Mouse (Mus musculus) heart, adult 8-10 months (tissue): ENCODE results near the gene Sema3a. TPM values are rescaled to one million over a fixed set of nuclear protein-coding genes. Genes with fewer than 3 reads are reported as not detected.

Source experiments
- DNase-seq: peaks from one replicate; pipeline ENCODE4 v3.0.0; 2022; ENCODE audit warnings: low spot score
- total RNA-seq, 4 experiments: library from RNA; stranded (reverse); gene quantifications; 2 replicates each; pipeline ENCODE4 v1.2.4; 2022

Gene Sema3a
- total RNA-seq, 4 experiments from 2014 or later, result 1.4 to 2.2 (median 1.9) TPM

DNA sequence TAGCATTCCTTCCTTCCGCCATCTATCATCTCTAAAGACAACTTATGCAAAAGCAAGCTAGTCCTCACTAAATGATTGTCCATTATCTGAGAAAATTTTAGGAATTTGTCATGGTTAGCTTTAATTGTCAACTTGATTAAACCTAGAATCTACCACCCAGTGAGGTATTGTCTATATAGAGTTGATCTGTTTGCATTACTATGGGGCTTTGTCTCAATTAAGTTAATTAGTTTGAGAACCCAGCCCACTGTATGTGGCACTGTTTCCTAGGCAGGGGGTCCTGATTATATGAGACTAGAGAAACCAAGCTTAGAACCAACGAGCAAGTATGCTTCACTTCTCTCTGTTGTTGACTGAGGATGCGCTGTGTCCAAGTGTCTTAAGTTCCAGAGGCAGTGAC lies 194.9 kb downstream of the Sema3a start:
- no peak for DNase-seq

DNA sequence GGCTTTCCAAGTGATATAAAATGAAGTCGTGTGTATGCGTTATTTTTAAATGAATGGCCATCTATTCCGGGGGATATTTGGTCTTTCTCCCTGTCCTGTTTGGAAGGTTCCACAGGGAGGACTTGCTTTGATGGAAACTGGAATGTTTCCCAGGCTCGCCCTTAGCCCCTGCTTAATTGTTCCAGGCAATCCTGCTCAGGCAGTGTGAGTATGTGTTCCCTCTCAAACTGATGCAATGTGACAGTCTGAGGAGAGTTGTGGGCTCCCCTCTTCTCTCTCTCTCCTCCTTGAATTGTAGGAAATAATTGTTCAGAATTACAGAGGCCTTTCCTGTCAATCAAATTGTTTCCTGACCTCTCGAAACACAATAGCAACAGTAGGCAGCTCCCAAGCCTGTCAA lies 202.1 kb downstream of the Sema3a start:
- DNase-seq, result no peak

DNA sequence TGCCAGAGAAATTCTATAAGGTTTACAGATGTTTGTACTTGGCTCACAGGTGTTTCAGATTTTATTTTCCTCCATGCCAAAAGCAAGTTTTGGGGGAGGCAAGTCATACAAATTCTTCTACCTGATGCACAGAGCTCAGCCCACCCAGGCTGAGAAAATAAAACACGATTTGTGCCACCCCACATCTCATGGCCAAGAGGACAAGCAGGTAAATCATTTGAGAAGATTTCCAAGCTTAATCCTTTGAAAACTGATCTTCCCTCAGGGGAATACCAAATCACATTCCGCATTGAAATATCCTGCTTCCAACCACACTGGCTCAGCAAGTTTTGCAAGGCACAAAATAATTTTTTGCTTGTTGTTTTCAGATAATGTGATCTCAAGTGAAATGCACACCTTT lies 206.2 kb downstream of the Sema3a start:
- no peak for DNase-seq

DNA sequence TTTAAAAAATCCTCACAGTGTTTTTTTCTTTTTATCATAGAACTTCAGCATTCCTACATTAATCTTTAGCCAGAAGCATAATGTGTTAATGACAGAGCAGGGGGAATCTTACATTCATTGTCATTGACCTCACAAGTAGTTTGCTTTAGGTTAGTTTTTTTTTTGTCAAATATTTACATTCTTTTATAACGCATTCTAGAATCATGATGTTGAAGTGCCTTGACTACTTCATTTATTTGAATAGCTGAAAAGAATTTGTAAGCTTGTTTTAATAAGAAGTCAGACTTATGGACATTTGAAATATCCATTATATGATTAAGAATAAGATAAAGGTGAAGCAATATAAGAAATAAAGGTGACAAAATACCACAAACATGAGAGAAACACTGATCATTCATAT lies 212.5 kb downstream of the Sema3a start:
- DNase-seq, result no peak

DNA sequence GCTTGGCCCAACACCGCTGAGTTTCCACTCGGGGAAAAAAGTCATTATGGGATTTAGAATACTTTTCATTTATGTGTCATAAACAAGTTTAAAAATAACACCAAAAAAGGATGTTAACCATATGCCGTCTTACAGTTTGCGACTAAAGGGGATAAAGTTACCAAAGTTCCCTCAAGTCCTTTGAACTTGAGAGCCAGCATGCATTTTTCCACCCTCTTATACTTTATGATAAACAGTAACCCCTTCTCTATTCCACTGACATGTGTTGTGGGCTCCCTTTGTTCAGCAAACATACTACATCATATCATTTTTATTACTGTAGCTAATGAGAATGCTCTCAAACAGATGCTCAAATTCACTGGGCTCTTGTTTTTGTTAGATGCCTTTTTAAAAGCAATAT lies 221.9 kb downstream of the Sema3a start:
- no peak for DNase-seq

DNA sequence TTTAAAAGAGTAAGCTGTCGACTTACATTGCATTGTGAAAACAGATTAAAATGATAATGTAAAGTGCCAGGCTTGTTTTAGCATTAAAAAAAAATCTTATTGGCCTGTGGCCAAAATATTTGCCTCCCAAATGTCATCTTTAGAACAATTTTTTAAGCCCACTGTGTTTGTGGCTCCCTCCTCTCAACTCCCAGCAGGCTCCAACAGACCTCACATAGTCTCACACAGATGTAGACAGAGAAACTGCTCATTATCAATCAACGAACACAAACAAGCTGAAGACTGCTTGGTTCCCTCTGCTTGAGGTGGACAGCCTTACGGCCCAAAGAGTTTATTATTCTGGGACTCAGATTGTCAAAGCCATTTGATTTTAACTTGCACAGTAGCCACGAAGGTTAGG lies 226.4 kb downstream of the Sema3a start:
- no peak for DNase-seq

DNA sequence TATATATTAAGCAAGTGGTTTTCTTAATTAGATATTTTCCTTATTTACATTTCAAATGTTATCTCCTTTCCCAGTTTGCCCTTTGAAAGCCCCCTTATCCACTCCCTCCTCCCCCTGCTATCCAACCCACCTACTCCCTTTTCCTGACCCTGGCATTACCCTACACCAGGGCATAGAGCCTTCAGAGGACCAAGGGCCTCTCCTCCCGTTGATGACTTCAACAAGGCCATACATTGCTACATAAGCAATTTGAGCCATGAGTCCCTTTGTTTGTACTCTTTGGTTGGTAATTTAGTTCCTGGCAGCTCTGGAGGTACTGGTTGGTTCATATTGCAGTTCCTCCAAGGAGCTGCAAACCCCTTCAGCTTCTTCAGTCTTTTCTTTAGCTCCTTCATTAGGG lies 227.8 kb downstream of the Sema3a start:
- no peak for DNase-seq

DNA sequence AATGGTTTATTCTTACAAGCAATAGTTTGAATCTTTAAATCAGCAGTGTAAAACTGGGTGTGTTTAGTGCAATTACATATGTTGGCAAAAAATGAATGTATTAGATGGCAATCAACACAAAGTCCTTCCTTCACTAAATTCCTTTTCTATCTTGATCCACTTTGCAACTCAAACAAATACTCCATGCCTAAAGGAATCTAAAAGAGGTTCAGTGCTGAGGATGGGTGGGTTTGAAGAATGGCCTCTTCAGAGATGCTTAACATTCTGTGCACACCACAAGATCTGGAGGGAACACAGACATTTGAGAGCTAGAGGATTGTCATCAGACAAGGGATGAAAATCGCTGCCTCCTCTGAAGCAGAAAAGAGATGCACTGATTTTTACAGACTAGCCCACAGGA lies 228.3 kb downstream of the Sema3a start:
- DNase-seq, result no peak

DNA sequence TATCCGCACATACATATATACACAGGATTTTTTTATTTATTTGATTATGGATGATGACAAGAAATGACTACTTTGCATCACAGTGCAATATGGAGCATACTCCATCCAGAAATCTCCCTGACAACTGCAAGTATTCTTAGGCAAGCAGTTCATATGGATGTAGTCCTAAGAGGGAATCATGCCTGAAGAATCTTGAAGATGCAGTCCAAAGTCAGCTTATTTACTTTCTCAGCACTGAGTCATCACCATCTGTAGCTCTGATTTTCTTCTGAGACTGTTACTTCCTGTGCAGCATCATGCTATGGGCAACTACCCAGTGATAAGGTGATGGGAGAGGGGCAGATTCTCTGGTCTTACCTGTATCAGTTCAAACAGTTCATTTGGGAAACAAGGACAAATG lies 229.7 kb downstream of the Sema3a start:
- no peak for DNase-seq

DNA sequence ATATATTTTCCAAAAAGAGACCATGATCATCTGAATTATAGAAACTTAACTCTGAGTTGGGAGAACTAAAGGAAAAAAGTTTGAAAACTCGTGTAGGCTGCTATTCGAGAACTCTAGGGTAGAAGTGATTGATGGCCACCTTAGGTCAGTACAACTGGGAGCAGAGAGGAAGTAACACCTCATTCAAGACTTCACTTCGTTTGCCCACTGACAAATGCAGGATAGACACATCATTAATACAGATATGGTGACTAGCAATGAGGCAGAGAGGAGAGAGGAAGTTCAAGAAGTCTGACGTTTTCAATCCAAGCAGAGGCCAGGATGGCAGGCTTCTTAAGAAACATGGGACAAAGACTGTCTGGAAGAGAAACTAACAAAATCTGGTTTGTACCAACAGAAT lies 233.6 kb downstream of the Sema3a start:
- DNase-seq, result no peak

DNA sequence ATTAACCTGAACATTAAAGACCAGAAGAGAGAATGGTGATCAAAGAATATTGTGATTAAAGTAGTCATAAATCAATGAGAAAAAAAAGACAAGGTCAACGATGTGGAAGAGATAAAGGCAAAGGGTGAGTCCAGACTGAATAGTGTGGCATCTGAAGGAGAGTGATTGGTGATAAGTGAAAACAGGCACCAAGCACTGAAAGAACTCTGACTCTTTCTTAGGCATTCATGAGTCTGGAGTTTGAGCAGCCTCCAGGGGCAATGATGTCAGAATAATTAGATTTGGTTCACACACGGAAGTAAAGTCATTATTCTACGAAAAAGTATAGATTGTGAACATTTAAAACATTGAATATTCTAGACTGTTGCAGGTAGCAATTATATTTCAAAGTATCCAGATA lies 235.5 kb downstream of the Sema3a start:
- DNase-seq, result no peak

DNA sequence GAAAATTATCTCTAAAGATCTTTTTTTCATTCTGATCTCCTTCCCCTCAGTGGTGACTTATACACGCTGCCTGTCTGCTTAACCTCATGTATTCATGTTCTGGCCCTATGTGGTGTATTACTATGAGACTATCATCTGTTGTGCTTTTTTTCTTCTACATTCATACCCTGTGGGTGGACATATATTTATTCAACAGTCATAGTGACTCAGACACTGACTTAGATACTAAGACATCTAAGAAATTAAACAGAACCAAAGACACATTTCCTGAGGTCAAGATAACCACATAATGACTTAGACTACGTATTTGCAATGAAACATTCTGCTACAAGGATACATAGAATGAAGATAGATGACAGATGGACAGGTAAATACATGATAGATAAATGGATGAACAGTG lies 239.9 kb downstream of the Sema3a start:
- DNase-seq, result no peak

DNA sequence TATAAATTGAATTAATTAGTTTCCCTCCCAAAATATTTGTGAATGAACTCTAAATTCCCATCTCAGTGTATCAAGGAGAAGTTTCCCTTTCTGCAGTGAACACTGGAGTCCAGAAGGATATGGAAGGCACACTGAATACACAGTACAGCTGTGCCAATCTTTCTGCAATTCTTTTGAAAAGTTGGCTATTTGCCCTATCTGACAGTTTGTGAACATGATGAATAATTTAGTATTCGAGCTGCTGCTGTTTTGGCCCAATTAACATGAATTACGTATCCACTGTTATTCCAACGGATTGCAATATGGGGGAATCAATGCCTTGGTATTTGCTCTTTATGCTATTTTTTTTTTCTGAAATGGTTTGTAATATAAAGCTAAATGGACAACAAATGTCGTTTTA lies 254.0 kb downstream of the Sema3a start:
- DNase-seq, result no peak

DNA sequence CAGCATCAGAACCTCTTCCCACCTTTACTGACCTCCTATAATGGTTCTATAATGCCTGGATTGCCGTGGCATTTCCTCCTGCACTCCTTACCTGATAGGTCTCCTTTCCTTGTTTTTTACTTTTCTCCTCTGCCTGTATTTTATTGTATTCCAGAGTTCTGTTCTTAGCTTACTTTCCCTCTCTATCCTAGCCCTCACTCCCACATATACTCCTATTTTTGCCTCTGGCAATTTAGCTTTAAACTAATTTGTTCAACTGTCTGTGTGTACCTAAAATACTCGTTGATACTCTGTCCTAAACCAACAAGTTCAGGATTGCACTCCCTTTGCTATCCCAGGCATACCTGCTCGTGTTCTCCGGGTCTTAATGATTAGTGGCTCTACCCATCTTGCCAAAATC lies 258.8 kb downstream of the Sema3a start:
- no peak for DNase-seq

DNA sequence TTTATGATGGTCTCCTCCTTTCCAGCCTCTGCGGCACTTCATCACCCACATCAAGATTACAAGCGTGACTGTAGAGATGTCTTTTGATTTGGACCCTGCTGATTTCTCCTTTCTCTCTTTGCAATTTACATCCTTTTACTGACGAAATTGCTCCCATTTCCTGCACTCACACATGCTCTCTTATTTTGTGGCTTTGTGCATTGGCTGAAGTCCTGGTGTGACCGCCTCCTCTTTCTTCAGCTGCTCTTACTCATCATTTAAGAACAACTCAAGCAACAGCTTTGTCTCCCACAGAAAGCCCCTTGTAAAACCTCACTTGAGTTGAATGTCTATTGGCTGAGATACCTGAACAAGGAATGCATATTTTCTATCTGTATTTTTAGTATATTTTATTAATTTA lies 259.5 kb downstream of the Sema3a start:
- DNase-seq, result no peak

DNA sequence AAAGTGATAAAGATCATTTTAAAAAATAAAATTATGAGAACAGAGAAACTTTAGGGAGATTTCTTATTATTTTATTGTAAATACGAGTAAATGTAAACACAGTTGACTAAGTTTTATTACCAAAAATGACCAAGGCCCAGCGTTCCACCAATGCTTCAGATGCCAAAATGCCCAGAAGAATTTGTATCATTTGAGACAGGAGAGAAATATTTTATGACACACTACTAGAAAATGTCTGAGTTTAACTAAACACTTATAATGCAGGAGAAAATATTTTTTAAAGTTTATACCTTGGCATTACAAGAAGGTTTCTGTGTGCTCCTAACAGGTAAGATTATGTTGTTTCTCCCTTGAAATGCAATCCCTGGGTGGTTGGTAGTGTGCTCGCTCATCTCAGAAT lies 261.4 kb downstream of the Sema3a start:
- DNase-seq, result no peak

DNA sequence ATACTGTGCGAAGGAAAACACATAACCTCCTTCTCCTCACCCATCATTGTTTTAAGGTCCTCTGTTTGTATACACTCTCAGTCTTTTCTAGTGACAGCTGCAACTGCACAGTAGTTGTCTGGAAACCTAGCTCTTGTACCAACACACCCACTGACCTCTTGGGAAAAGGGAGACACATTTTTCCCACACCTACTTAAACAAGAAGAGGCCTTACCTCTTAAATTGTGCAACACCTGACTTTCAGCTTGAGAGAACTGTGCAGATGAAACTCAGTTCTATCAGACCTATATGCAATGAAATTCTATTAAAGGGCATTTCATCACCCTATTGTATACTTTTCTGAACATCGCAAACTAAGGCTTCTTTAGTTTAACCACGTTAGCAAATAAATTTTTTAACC lies 262.5 kb downstream of the Sema3a start:
- no peak for DNase-seq

DNA sequence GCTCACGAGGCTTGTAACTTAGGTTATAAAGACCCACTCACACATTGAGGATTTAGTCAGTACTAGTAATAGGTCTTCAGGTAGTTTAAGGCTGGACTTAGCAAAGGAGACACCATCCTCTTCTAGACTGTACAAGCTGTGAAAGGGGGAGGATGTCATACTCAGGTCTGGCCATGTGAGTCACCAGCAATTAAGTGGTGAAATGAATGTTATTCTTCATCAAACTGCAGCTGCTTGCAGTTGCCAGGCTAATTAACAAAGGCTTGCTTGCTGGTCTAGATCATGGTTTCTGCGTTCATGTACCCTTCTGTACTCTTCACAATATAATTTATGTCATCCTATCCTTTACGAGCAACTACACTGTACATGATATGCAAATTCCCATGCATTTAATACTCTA lies 264.8 kb downstream of the Sema3a start:
- no peak for DNase-seq

DNA sequence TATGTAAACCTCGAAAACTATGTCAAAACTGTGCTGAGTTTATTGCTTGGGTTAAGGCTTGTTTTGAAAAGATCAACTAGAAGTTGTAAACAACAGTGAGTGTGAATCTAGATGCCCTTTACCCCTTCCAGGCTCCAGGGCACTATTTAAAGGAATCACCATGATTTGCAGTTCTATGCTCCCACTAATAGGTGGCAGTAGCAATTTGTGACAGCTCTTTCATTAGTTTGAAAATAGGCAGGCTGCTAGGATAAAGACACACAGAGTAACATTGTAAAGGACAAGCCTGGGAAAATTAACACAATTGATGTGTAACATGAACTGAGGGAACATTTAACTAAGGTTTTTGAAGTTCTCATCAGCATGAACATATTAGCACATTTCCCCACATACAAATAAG lies 280.2 kb downstream of the Sema3a start:
- no peak for DNase-seq

DNA sequence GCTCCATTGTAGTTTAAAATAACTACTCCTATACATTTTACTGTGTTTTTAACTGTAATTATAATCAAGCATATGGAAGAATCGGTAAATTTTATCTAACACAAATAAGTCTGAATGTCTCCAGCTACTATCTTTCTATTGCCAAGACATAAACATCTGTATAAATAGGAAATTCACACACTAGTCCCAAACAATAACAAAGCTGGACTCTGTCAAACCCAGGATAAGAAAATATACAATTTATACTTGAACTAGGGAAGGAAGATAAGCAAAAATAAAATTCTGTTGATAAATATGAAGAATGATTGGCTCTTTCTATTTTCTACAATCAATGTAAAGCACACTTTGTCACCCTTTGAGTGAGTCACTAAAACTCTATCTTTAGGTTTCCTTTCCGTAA lies 280.9 kb downstream of the Sema3a start:
- no peak for DNase-seq

DNA sequence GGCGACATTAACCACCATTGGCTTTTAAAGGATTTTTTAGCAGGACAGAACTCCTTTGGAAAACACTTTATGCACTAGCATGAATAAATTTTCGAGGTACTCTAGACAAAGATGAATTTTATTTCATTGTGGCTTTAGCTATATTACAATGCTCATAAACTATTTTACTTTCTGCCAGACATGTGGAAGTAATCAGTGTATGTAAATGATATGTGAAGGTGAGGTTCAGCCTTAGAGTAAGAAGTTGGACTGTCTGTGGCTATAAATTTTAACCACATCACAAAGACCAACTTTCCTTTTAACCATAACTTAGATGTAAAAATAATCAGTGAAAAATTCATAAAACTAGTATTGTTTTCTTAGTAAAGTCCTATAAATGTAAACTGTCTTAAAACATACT lies 286.7 kb downstream of the Sema3a start:
- no peak for DNase-seq

DNA sequence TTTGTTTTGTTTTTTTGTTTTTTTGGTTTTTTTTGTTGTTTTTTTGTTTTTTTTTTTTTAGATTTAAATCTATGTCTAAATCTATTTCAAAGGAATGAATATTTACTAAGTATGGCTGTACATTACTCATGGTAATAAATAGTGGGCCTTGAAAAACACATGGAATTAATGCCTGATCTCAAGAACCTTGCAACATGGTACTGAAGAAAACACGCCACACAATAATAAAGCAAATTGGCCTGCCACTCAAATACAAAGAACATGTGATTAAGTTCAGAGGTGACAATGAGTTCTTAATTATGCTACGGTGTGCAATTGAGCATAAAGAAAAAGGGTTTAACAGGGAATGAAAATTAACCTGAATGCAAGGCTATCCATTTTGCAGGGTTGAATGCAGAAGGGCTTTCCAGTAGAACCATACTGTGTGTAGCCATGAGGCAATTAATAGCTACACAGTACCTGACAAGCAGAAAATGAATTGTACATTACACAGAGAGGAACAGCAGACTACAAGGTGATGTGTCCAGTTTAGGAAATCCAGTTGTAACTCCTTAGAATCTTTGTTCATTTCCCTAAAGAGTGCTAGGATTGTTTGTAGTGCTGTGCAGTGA lies 288.8 kb downstream of the Sema3a start:
- DNase-seq, result no peak

DNA sequence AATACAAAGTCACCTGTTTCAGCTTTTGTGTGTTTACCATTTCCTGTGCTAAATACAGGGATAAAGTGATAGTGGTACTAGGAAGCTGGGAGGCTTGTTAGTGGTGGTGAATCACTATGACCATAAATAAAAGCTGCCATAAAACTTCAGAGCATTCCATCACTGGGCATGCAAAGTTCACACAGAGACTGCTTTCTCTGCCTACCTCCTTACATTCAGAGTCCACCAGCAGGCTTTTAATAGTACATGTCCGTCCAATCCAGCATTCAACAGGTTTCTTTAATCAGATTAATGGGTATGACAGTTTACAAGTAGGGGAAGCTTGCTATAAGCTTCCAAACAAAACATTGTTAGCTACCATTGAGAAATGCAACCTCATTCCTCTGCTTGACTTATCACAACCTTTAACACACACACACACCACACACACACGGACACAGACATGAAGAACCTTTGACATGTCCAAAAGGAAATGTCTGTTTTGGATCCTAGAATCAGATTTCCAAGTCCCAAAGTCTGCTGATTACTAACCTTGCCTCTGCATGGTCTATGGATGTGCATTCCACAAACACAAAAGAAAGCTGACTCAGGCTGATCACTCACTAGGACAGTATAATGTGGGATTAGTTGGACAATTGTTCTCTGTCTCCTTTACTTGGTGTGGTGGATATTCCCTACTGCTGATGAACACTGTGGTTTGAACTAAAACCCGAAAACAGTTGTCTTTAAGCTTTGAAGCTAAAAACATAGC lies 291.9 kb downstream of the Sema3a start:
- no peak for DNase-seq
